Mouse (Mus musculus) liver, embryonic 15.5 days (tissue): Measurements from ENCODE around the gene Dbn1. TPM values are rescaled to one million over a fixed set of nuclear protein-coding genes. Genes with fewer than 3 reads are reported as not detected.

ENCODE experiments used
- ATAC-seq: fragments of 200-750 bp; cut with Nextera tagmentation; 2 replicates; pipeline ENCODE4 v1.8.0; 2017; ENCODE audit warnings: moderate number of reproducible peaks, mild to moderate bottlenecking, moderate library complexity; ENCODE audit not compliant: insufficient read depth
- H3K27ac ChIP-seq: fragments of 300-500 bp; sonication (generic); replicated peaks from 2 replicates; pipeline ENCODE4 v1.5.1; 2015; ENCODE audit warnings: mild to moderate bottlenecking, inconsistent platforms
- H3K27me3 ChIP-seq: fragments of 300-500 bp; sonication (generic); 2 replicates; pipeline ENCODE4 v1.6.1; 2015; ENCODE audit warnings: mild to moderate bottlenecking, inconsistent platforms
- H3K36me3 ChIP-seq: fragments of 300-500 bp; sonication (generic); replicated peaks from 2 replicates; pipeline ENCODE4 v1.6.1; 2015; ENCODE audit warnings: moderate library complexity, mild to moderate bottlenecking, inconsistent platforms
- H3K4me1 ChIP-seq: fragments of 300-500 bp; sonication (generic); replicated peaks from 2 replicates; pipeline ENCODE4 v1.6.1; 2015; ENCODE audit warnings: inconsistent platforms
- H3K4me2 ChIP-seq: fragments of 300-500 bp; sonication (generic); 2 replicates; pipeline ENCODE4 v1.6.1; 2015; ENCODE audit warnings: moderate library complexity, mild to moderate bottlenecking, inconsistent platforms
- H3K4me3 ChIP-seq: fragments of 300-500 bp; sonication (generic); replicated peaks from 2 replicates; pipeline ENCODE4 v1.5.1; 2015; ENCODE audit warnings: mild to moderate bottlenecking, inconsistent platforms
- H3K9ac ChIP-seq: fragments of 300-500 bp; sonication (generic); 2 replicates; pipeline ENCODE4 v1.6.1; 2015; ENCODE audit warnings: moderate library complexity, mild to moderate bottlenecking, inconsistent platforms
- H3K9me3 ChIP-seq: fragments of 300-500 bp; sonication (generic); replicated peaks from 2 replicates; pipeline ENCODE4 v1.6.1; 2016; ENCODE audit warnings: inconsistent platforms
- WGBS: fragments of 180-500 bp; shearing (Covaris S2); methylation state at CpG from one replicate; pipeline ENCODE4 v1.1.7; 2015; ENCODE audit warnings: mixed read lengths; ENCODE audit not compliant: insufficient replicate concordance; 5-methylcytosine and 5-hydroxymethylcytosine counted together
- polyA plus RNA-seq: library from polyadenylated mRNA; unstranded; fragments of >200 nt; fragmentation: Nextera tagmentation; extraction: Ambion mirVana; gene quantifications from 2 replicates; pipeline ENCODE4 v1.2.1, GENCODE M21; 2015

The Dbn1 gene
- polyA plus RNA-seq, 1 experiment from 2014 or later: 7.6 TPM

DNA sequence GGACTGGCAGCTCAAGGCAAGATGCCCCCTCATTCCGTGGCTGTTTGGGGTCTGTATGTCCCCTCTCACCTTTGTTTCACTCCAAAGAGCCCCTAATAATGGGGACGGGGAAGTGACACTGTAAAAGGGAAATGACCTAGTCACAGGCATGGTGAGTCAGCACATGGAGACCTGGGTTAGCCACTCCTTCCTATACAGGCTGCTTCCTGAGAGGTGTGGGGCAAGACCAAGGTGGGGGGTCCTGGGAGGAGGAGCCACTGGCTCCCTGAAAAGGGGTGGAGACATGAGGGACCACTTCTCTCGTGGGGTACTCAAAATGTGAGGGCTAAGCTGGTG lies 22.4 kb upstream of the Dbn1 start:
- H3K4me3 ChIP-seq: no peak overlapping the region
- ATAC-seq: no peak
- peaks cover 45% of the 10 kb centered on the region for H3K4me1 ChIP-seq
- WGBS: 20% methylated on average over 3 of the region's 3 CpGs
- peaks cover 37% of the 10 kb centered on the region for H3K36me3 ChIP-seq
- peak overlapping the region; percentile 98 for H3K4me2 ChIP-seq
- no peaks in the 10 kb centered on the region for H3K9me3 ChIP-seq
- H3K27ac ChIP-seq: peak overlapping the region; percentile 60; the same call in 1 of the 2 replicates
- no peak overlapping the region for H3K9ac ChIP-seq
- peaks cover 17% of the 10 kb centered on the region for H3K27me3 ChIP-seq

DNA sequence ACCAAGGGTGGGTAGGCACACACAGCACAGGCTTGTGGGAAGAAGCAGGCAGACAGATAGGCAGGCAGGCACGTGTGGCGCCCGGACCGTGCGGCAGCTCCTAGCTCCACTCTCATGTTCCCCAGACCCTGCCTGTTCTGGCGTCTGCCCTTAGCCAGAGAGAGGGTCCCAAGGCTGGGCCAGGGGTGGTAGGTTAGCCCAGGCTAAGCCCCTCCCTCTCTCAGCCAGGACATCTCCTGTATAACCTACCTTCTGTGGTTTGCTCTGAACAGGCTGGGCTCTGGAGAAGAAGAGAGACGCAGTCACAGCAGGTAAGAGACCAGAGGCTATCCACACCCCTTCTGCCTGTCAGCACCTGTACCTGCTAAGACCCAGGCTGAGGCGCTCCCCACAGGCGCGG lies 20.6 kb upstream of the Dbn1 start:
- H3K9ac ChIP-seq: no peak overlapping the region
- no peaks in the 10 kb centered on the region; the same call in 1 of the 2 replicates for H3K27me3 ChIP-seq
- H3K4me2 ChIP-seq: no peak overlapping the region
- no peak for ATAC-seq
- no peak overlapping the region for H3K4me3 ChIP-seq
- no peaks in the 10 kb centered on the region for H3K9me3 ChIP-seq
- peaks cover 40% of the 10 kb centered on the region for H3K4me1 ChIP-seq
- peaks cover 55% of the 10 kb centered on the region for H3K36me3 ChIP-seq
- WGBS: 85% methylated on average over 10 of the region's 10 CpGs
- no peak overlapping the region for H3K27ac ChIP-seq

DNA sequence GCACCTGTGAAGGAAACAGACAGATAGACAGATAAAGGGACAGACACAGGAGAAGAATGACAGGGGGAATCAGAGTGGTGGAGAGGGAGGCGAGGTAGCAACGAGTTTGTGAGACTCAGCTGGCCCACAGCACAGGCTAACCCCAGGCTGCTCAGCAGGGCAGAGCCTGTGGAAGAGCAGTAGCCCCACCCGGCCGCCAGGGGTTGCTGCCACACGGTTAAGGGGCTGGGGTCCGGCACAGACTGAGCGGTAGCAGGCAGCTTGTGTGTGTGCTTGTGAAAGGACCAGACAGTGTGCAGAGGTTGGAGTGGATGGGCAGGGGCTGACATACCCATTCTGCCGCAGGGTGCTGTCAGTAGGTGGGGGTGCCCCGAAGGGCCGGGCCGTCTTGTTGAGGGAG lies 20.0 kb upstream of the Dbn1 start:
- H3K36me3 ChIP-seq: peaks cover 60% of the 10 kb centered on the region
- H3K9me3 ChIP-seq: no peaks in the 10 kb centered on the region
- WGBS: 59% methylated on average over 11 of the region's 11 CpGs
- no peak for ATAC-seq
- H3K27me3 ChIP-seq: no peaks in the 10 kb centered on the region; the same call in 1 of the 2 replicates
- H3K4me1 ChIP-seq: peaks cover 34% of the 10 kb centered on the region
- no peak overlapping the region for H3K4me2 ChIP-seq
- no peak overlapping the region for H3K9ac ChIP-seq
- H3K27ac ChIP-seq: no peak overlapping the region
- no peak overlapping the region for H3K4me3 ChIP-seq

DNA sequence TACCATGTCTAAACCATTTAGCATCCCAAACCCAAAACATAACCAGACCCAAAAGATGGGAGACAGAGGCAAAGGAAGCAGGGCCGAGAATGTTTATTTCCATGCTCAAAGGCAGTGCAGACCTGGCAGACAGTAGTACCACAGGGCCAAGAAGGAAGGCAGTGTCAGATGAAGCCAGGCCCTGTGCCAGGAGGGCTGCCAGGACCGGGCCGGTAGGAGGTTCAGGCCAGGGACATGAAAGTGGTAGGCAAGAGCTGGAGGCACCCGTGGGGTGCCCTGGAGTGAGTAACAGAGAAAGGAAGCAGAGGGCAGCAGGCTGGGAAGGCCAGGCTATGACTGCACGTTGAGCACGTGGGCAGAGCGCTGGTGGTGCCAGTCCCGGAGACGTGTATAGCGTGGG lies 18.8 kb upstream of the Dbn1 start:
- ATAC-seq: no peak
- no peak overlapping the region for H3K4me2 ChIP-seq
- no peaks in the 10 kb centered on the region for H3K27me3 ChIP-seq
- no peaks in the 10 kb centered on the region for H3K9me3 ChIP-seq
- H3K4me3 ChIP-seq: no peak overlapping the region
- peaks cover 22% of the 10 kb centered on the region for H3K4me1 ChIP-seq
- WGBS: 77% methylated on average over 10 of the region's 10 CpGs
- H3K36me3 ChIP-seq: peaks cover 69% of the 10 kb centered on the region
- H3K9ac ChIP-seq: no peak overlapping the region
- H3K27ac ChIP-seq: no peak overlapping the region

DNA sequence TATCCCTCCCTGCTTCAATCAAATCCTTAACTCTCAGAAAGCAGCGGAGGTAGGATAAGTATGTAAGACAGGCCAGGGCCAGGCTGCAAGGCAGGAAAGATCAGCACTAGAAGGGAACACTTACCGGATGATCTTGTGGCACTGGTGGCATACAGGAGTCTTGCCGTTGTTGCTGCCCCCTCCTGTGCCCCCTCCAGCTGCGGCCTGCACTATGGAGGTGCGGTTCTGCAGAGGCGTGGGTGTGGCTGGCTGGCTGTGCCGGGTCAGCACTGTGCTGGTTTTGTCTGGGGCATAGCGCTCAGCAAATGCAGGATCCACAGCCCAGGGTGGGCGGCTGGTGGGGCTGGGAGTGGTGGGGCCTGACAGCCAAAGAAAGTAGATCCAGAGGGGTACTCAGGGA lies 17.9 kb upstream of the Dbn1 start:
- Histone ChIP-seq H3K36me3 (peaks cover 69% of the 10 kb centered on the region), H3K4me1 (peaks cover 13% of the 10 kb centered on the region), H3K9me3 (no peaks in the 10 kb centered on the region), H3K4me3 (no peak overlapping the region), H3K4me2 (no peak overlapping the region), H3K27me3 (no peaks in the 10 kb centered on the region), H3K9ac (no peak overlapping the region), H3K27ac (no peak overlapping the region)
- 79% methylated on average over 9 of the region's 9 CpGs for WGBS
- ATAC-seq: no peak

DNA sequence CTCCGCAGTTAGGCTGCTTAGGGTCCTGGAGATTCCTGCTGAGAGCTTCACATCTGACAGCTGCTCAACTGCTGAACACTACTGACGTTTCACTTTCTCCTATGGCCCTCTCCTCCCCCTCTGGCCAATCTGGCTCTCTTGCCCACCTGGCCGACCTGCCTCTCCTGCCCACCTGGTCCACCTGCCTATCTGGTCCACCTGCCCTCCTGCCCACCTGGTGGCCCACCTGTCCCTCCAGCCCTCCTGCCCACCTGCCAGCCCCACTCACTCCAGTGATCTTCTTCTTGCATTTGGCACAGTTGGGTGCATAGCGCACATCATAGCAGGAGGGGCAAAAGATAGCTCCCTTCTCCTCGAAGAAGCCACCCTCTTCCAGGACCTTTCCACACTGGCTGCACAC lies 16.5 kb upstream of the Dbn1 start:
- Histone ChIP-seq H3K4me2 (no peak overlapping the region), H3K4me1 (0 out of 2 replicates have a peak, but pooled peaks cover 2% of the 10 kb centered on the region), H3K9ac (no peak overlapping the region), H3K36me3 (peaks cover 66% of the 10 kb centered on the region), H3K9me3 (no peaks in the 10 kb centered on the region), H3K27ac (no peak overlapping the region), H3K4me3 (no peak overlapping the region), H3K27me3 (no peaks in the 10 kb centered on the region)
- no peak for ATAC-seq
- 72% methylated on average over 5 of the region's 5 CpGs for WGBS

DNA sequence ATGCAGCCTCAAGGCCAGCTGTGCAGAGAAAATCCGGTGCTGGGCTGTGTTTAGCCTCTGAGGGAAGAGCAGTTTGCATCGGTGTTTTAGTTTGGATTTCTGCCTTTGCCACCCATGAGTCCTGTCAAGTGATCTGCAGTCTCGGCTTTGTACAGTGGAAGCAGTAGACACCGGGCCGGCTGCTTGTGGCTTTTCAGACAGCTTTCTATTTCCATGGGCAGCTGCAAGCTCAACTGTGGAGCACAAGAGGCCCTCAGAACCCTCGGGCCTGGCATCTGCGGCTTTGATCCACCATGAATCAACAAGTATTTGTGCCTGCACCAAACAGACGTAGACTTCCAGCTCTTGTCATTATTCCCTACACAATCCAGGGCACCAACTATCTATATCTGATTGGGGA lies 14.5 kb upstream of the Dbn1 start:
- Histone ChIP-seq H3K36me3 (peaks cover 55% of the 10 kb centered on the region), H3K4me1 (no peaks in the 10 kb centered on the region), H3K27me3 (no peaks in the 10 kb centered on the region), H3K4me3 (no peak overlapping the region), H3K27ac (no peak overlapping the region), H3K9me3 (no peaks in the 10 kb centered on the region), H3K4me2 (no peak overlapping the region), H3K9ac (no peak overlapping the region)
- ATAC-seq: no peak
- 78% methylated on average over 8 of the region's 8 CpGs for WGBS

DNA sequence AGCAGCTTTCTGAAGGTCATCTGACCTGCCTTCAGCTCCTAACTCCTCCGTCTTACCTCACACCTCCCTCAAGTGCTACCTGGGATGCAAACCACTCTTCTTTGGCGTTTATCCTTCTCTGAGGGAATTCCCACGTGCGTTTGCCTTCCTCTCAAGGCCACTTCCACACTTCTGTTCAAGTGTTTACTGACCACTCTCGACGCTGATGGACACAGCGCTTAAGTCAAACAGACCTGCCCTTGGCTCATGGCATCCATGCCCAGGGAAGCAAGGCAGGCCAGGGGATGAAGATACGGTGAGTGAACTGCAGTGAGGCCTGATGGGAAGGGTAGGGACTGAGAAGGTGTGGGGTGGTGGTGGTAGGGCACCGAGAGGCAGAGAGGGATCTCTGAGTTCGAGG lies 12.7 kb upstream of the Dbn1 start:
- no peak overlapping the region for H3K9ac ChIP-seq
- H3K9me3 ChIP-seq: no peaks in the 10 kb centered on the region
- H3K27me3 ChIP-seq: peaks cover 4% of the 10 kb centered on the region; the same call in 1 of the 2 replicates
- H3K27ac ChIP-seq: no peak overlapping the region
- H3K4me2 ChIP-seq: no peak overlapping the region
- no peaks in the 10 kb centered on the region for H3K4me1 ChIP-seq
- ATAC-seq: no peak
- no peak overlapping the region for H3K4me3 ChIP-seq
- peaks cover 37% of the 10 kb centered on the region for H3K36me3 ChIP-seq
- 67% methylated on average over 10 of the region's 10 CpGs for WGBS

DNA sequence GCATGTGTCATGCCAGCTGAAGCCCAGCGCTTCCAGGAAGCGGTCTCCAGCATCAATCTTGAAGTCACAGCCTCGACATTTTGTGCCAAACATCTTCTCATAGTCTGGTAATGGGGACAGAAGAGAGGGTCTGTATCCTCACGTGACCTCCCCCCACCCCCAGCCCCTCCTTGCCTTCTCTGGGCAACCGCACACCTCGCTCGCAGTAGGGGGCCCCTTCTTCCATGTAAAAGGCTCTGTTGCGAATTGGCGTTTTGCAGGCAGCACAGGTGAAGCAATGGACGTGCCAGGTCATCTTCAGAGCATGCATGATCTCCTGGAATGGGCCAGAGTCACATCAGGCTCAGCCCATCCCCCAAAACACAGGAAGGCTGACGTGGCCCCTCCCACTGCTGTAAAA lies 11.0 kb upstream of the Dbn1 start:
- peaks cover 20% of the 10 kb centered on the region for H3K27me3 ChIP-seq
- 63% methylated on average over 11 of the region's 11 CpGs for WGBS
- no peak for ATAC-seq
- no peak overlapping the region for H3K27ac ChIP-seq
- H3K4me1 ChIP-seq: peaks cover 4% of the 10 kb centered on the region; the same call in 1 of the 2 replicates
- H3K4me3 ChIP-seq: no peak overlapping the region
- H3K9ac ChIP-seq: no peak overlapping the region
- H3K4me2 ChIP-seq: no peak overlapping the region
- no peaks in the 10 kb centered on the region for H3K9me3 ChIP-seq
- H3K36me3 ChIP-seq: peaks cover 23% of the 10 kb centered on the region

DNA sequence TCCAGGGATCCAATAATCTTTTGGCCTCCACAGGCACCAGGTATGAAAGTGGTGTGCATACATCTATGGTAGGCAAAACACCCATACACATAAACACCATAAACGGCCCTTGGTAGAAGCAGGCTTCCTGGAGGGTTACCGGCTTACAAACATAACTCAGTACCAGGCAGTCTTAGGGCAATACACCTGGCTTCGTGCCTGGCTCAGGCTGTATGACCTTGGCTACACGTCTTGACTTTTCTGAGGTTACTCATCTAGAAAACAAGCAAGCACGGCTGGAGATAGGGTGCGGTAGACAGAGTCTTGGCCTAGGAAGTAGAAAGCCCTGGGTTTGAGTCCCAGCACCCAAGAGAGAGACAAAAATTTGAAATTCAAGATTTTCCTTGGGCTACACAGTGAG lies 8.8 kb upstream of the Dbn1 start:
- ATAC-seq: no peak
- Histone ChIP-seq H3K4me1 (peaks cover 4% of the 10 kb centered on the region; the same call in 1 of the 2 replicates), H3K27me3 (peaks cover 39% of the 10 kb centered on the region), H3K4me3 (no peak overlapping the region), H3K9ac (no peak overlapping the region), H3K27ac (no peak overlapping the region), H3K4me2 (no peak overlapping the region), H3K9me3 (no peaks in the 10 kb centered on the region), H3K36me3 (peaks cover 5% of the 10 kb centered on the region; the same call in 1 of the 2 replicates)
- 67% methylated on average over 6 of the region's 6 CpGs for WGBS

DNA sequence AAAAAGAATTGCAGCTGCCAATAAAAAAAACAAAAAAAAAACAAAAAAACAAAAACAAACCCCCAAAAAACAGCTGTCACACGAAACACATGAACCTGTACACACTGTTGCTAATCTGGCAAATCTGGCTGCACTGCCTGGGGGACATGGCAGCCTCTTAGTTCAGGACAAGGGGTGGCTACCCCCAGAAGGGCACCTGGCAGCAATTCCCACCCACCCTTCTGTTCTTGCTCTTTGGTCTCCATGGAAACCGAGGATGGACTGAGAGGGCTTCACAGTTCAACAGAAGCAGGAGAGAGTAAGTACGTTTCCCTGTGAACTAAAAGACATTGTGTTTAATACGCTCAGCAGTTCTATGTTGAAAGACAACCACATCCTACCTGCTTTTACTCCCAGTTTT lies 7.8 kb upstream of the Dbn1 start:
- ATAC-seq: no peak
- Histone ChIP-seq H3K27me3 (peaks cover 49% of the 10 kb centered on the region), H3K36me3 (peaks cover 5% of the 10 kb centered on the region; the same call in 1 of the 2 replicates)

DNA sequence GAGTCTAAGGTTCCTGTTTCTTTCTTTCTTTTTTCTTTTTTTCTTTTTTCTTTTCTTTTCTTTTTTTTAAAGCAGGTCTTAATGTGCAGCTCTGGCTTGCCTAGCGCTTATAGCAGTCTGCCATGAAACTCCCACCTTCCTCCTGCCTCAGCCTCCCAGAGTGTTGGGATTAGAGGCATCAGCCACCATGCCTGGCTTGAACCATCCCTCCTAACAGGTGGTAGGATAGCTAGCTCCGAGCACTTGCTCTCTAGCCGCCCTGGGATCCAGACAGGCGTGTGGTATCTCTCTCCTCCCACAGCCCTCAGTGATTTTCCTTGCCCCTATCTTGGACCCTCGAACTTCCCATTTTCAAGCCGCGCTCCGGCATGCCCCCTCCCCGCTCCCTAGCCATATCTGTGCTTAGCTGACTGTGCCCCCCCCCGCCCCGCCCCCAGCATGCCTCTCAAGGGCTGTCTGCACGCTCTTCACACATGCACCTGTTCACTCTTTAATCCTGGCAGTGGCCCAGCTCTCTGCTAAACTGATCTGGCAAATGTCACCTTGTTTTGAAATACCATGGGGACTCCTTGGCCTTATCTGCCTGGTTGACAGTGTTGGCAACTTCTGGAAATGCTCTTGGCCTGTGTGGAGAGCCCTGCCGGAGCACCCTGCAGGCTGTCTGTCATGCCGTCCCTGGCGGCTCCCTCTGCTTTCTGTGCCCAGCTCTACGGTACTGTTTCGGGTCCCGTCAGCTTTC lies 7.1 kb upstream of the Dbn1 start:
- Histone ChIP-seq H3K9ac (no peak overlapping the region), H3K4me1 (peaks cover 4% of the 10 kb centered on the region; the same call in 1 of the 2 replicates), H3K4me3 (no peak overlapping the region), H3K36me3 (peaks cover 5% of the 10 kb centered on the region; the same call in 1 of the 2 replicates), H3K4me2 (no peak overlapping the region), H3K9me3 (no peaks in the 10 kb centered on the region), H3K27ac (no peak overlapping the region), H3K27me3 (peaks cover 51% of the 10 kb centered on the region)
- 13% methylated on average over 18 of the region's 18 CpGs for WGBS
- peak; percentile 15; the same call in 1 of the 2 replicates for ATAC-seq

More for the DNA sequence above, 7.8 kb upstream of the Dbn1 start:
- H3K4me3 ChIP-seq: no peak overlapping the region
- no peak overlapping the region for H3K9ac ChIP-seq
- peaks cover 4% of the 10 kb centered on the region; the same call in 1 of the 2 replicates for H3K4me1 ChIP-seq
- H3K4me2 ChIP-seq: no peak overlapping the region
- no peak overlapping the region for H3K27ac ChIP-seq
- H3K9me3 ChIP-seq: no peaks in the 10 kb centered on the region
- 57% methylated on average over 4 of the region's 4 CpGs for WGBS
